Mouse (Mus musculus): Measurements from ENCODE around the gene Lst1.

- TF ChIP-seq MAZ (IDR thresholded peaks at IDR 0.05; ENCODE audit: low read depth, low read length) (no peak), POLR2A (IDR thresholded peaks at IDR 0.05; ENCODE audit: low read depth, low read length) (no peak), CHD1 (IDR thresholded peaks at IDR 0.05; ENCODE audit: low read depth, low read length) (no peak), MAX (IDR thresholded peaks at IDR 0.05; ENCODE audit: low read length) (no peak), JUN (IDR thresholded peaks at IDR 0.05; ENCODE audit: insufficient read depth, low read depth, low read length) (no peak), E2F4 (IDR thresholded peaks at IDR 0.05; ENCODE audit: insufficient replicate concordance, low read depth, low read length) (no peak), EP300 (IDR thresholded peaks at IDR 0.05; ENCODE audit: low read length) (no peak), CTCF (conservative IDR thresholded peaks at IDR 0.05 in 1 of 2, IDR thresholded peaks at IDR 0.05 in 1 of 2; ENCODE audit: low read depth in 2 of 2, low read length in 2 of 2) (no peak), BHLHE40 (IDR thresholded peaks at IDR 0.05; ENCODE audit: low read depth, low read length) (no peak), ETS1 (conservative IDR thresholded peaks at IDR 0.05; ENCODE audit: low read depth, low read length) (no peak), RCOR1 (conservative IDR thresholded peaks at IDR 0.05; ENCODE audit: low read depth, low read length) (no peak)
These were observed 8.1 kb downstream of the Lst1 start for GRCm38 (mm10) chr17:35180093-35180492.

All from CH12.LX (cell line).